Mouse (Mus musculus): ENCODE results near the gene Lysmd4. TPM values are rescaled to one million over a fixed set of nuclear protein-coding genes. Genes with fewer than 3 reads are reported as not detected.
A peak's percentile ranks its signal among the peaks of the same experiment; 100 is the strongest.

Lysmd4 gene
- total and polyA plus RNA-seq, 2 experiments from 2014 or later, result 33.2 to 42.2 TPM

- H3K36me3 ChIP-seq (ENCODE audit: insufficient read depth, low read length), result no peaks in the 10 kb centered on the region
- H3K4me2 ChIP-seq (ENCODE audit: low read depth, low read length, poor library complexity, severe bottlenecking), result no peak overlapping the region
- DNase-seq (ENCODE audit: low spot score) (no peak), ATAC-seq (ENCODE audit: low FRiP score) (no peak)
- no peaks in the 10 kb centered on the region for H3K4me1 ChIP-seq (ENCODE audit: insufficient read depth, low read length)
- H3K9me3 ChIP-seq (ENCODE audit: low read length), result no peaks in the 10 kb centered on the region
- TF ChIP-seq CTCF (IDR thresholded peaks at IDR 0.05), result no peak
- no peak overlapping the region for H3K9ac ChIP-seq (replicated peaks; ENCODE audit: low read length, poor library complexity, severe bottlenecking)
- H3K27me3 ChIP-seq (ENCODE audit: insufficient read depth, low read length), result no peaks in the 10 kb centered on the region
- H3K27ac ChIP-seq (ENCODE audit: low read depth, low read length), result no peak overlapping the region
- H3K4me3 ChIP-seq (ENCODE audit: low read depth, low read length), result no peak overlapping the region
- 86% methylated on average over 1 of the region's 1 CpGs for WGBS
These were observed 8.8 kb upstream of the Lysmd4 start for GRCm38 (mm10) chr7:67213589-67213988.

- H3K9me3 ChIP-seq (ENCODE audit: low read length), result no peaks in the 10 kb centered on the region
- no peak overlapping the region for H3K27ac ChIP-seq (ENCODE audit: low read depth, low read length)
- H3K4me3 ChIP-seq (ENCODE audit: low read depth, low read length), result no peak overlapping the region
- no peaks in the 10 kb centered on the region for H3K27me3 ChIP-seq (ENCODE audit: insufficient read depth, low read length)
- 88% methylated on average over 6 of the region's 6 CpGs for WGBS
- no peak for ATAC-seq (ENCODE audit: low FRiP score)
- no peak overlapping the region for H3K9ac ChIP-seq (replicated peaks; ENCODE audit: low read length, poor library complexity, severe bottlenecking)
- H3K4me1 ChIP-seq (ENCODE audit: insufficient read depth, low read length), result no peaks in the 10 kb centered on the region
- no peak for TF ChIP-seq CTCF (IDR thresholded peaks at IDR 0.05)
- no peak for DNase-seq (ENCODE audit: low spot score)
- no peak overlapping the region for H3K4me2 ChIP-seq (ENCODE audit: low read depth, low read length, poor library complexity, severe bottlenecking)
- H3K36me3 ChIP-seq (ENCODE audit: insufficient read depth, low read length), result no peaks in the 10 kb centered on the region
These were observed 6.0 kb upstream of the Lysmd4 start for GRCm38 (mm10) chr7:67216351-67216750.

DNA sequence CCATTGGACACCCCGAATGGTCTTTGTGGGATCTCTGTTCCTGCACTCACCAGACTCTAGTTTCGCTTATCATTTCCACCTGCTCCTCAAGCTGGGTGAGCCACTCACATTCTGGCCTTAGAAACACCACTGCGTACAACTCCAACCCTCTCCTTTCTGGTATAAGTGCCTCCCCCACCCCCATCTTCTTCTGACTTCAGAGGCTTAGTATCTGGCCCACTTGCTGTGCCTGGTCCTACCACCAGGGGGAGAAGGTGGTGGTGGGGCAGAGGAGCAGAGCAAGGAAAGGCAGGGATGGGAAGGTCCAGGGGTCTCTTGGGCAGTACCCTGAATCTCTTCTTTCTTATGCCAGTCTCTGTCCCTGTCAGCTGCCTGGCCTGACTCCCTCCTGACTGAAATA is 5.3 kb upstream of the Lysmd4 start:
- TF ChIP-seq CTCF (IDR thresholded peaks at IDR 0.05), result peak; percentile 77
- ATAC-seq (ENCODE audit: low FRiP score) (no peak), DNase-seq (ENCODE audit: low spot score) (no peak)
- H3K4me2 ChIP-seq (ENCODE audit: low read depth, low read length, poor library complexity, severe bottlenecking), result no peak overlapping the region
- no peak overlapping the region for H3K27ac ChIP-seq (ENCODE audit: low read depth, low read length)
- no peaks in the 10 kb centered on the region for H3K36me3 ChIP-seq (ENCODE audit: insufficient read depth, low read length)
- H3K9ac ChIP-seq (replicated peaks; ENCODE audit: low read length, poor library complexity, severe bottlenecking), result no peak overlapping the region
- H3K27me3 ChIP-seq (ENCODE audit: insufficient read depth, low read length), result no peaks in the 10 kb centered on the region
- WGBS, result 79% methylated on average over 3 of the region's 3 CpGs
- H3K4me1 ChIP-seq (ENCODE audit: insufficient read depth, low read length), result no peaks in the 10 kb centered on the region
- no peaks in the 10 kb centered on the region for H3K9me3 ChIP-seq (ENCODE audit: low read length)
- no peak overlapping the region for H3K4me3 ChIP-seq (ENCODE audit: low read depth, low read length)

DNA sequence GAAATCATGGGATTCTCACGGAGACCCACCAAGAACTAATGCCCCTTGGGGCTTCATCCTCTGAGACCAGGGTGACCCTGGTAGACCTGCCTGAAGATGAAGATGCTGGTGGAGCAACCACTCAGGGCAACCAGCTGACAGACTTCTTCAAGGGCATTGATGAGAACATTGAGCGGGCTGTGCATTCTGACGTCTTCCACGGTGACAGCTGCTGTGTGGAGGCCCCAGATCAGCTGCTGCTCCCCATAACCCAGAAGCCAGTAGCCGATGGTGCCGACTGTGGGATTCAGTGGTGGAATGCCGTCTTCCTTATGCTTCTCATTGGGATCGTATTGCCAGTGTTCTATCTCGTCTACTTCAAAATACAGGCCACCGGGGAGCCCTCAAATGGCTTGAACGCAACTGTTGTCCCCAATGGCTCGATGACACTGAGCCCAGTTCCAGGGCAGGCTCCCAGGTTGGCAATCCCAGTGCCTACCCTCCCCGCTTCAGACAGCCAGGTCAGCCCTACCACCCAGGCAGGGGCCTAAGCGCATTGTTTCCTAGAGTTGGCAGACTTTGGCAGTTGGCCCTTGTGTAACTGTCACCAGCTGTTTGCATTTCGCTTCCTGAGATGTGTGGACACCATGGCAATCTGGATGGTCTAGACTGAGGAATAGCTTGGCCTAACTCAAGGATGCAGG is 3.7 kb downstream of the Lysmd4 start:
- no peak overlapping the region for H3K9ac ChIP-seq (replicated peaks; ENCODE audit: low read length, poor library complexity, severe bottlenecking)
- no peak overlapping the region for H3K4me2 ChIP-seq (ENCODE audit: low read depth, low read length, poor library complexity, severe bottlenecking)
- peaks cover 15% of the 10 kb centered on the region for H3K4me1 ChIP-seq (ENCODE audit: insufficient read depth, low read length)
- TF ChIP-seq CTCF (IDR thresholded peaks at IDR 0.05), result no peak
- peaks cover 15% of the 10 kb centered on the region for H3K36me3 ChIP-seq (ENCODE audit: insufficient read depth, low read length)
- WGBS, result 89% methylated on average over 15 of the region's 15 CpGs
- H3K9me3 ChIP-seq (ENCODE audit: low read length), result no peaks in the 10 kb centered on the region
- no peak for ATAC-seq (ENCODE audit: low FRiP score)
- DNase-seq (ENCODE audit: low spot score), result no peak
- no peak overlapping the region for H3K27ac ChIP-seq (ENCODE audit: low read depth, low read length)
- H3K4me3 ChIP-seq (ENCODE audit: low read depth, low read length), result no peak overlapping the region
- H3K27me3 ChIP-seq (ENCODE audit: insufficient read depth, low read length), result no peaks in the 10 kb centered on the region

- Histone ChIP-seq H3K4me1 (ENCODE audit: insufficient read depth, low read length) (peaks cover 15% of the 10 kb centered on the region), H3K9ac (replicated peaks; ENCODE audit: low read length, poor library complexity, severe bottlenecking) (no peak overlapping the region), H3K27ac (ENCODE audit: low read depth, low read length) (no peak overlapping the region), H3K36me3 (ENCODE audit: insufficient read depth, low read length) (peaks cover 19% of the 10 kb centered on the region), H3K4me3 (ENCODE audit: low read depth, low read length) (no peak overlapping the region), H3K27me3 (ENCODE audit: insufficient read depth, low read length) (no peaks in the 10 kb centered on the region), H3K9me3 (ENCODE audit: low read length) (no peaks in the 10 kb centered on the region), H3K4me2 (ENCODE audit: low read depth, low read length, poor library complexity, severe bottlenecking) (no peak overlapping the region)
- ATAC-seq (ENCODE audit: low FRiP score) (no peak), DNase-seq (ENCODE audit: low spot score) (no peak)
- 86% methylated on average over 1 of the region's 1 CpGs for WGBS
- TF ChIP-seq CTCF (IDR thresholded peaks at IDR 0.05), result no peak
These were observed 5.2 kb downstream of the Lysmd4 start for GRCm38 (mm10) chr7:67227538-67227937.

- Histone ChIP-seq H3K9me3 (ENCODE audit: low read length) (no peaks in the 10 kb centered on the region), H3K36me3 (ENCODE audit: insufficient read depth, low read length) (peaks cover 19% of the 10 kb centered on the region), H3K27me3 (ENCODE audit: insufficient read depth, low read length) (no peaks in the 10 kb centered on the region), H3K4me3 (ENCODE audit: low read depth, low read length) (no peak overlapping the region), H3K27ac (ENCODE audit: low read depth, low read length) (no peak overlapping the region), H3K4me1 (ENCODE audit: insufficient read depth, low read length) (peaks cover 10% of the 10 kb centered on the region), H3K4me2 (ENCODE audit: low read depth, low read length, poor library complexity, severe bottlenecking) (no peak overlapping the region), H3K9ac (replicated peaks; ENCODE audit: low read length, poor library complexity, severe bottlenecking) (no peak overlapping the region)
- ATAC-seq (ENCODE audit: low FRiP score) (no peak), DNase-seq (ENCODE audit: low spot score) (peak; percentile 36)
- no peak for TF ChIP-seq CTCF (IDR thresholded peaks at IDR 0.05)
- 66% methylated on average over 3 of the region's 3 CpGs for WGBS
These were observed 6.0 kb downstream of the Lysmd4 start for GRCm38 (mm10) chr7:67228390-67228789.
